Mouse (Mus musculus) midbrain, postnatal 0 days (tissue): Measurements from ENCODE around the gene Irf7. TPM values are rescaled to one million over a fixed set of nuclear protein-coding genes. Genes with fewer than 3 reads are reported as not detected.

ENCODE experiments used
- ATAC-seq: fragments of 200-750 bp; cut with Nextera tagmentation; 2 replicates; pipeline ENCODE4 v1.8.0; 2017; ENCODE audit warnings: moderate number of reproducible peaks, mild to moderate bottlenecking, moderate TSS enrichment, moderate library complexity; ENCODE audit not compliant: low FRiP score
- DNase-seq: peaks from one replicate; pipeline ENCODE4 v3.0.0-alpha.2; 2015; ENCODE audit warnings: low spot score
- H3K27ac ChIP-seq: fragments of 300-500 bp; sonication (generic); 2 replicates; pipeline ENCODE4 v1.5.1; 2014; ENCODE audit warnings: low read depth, mild to moderate bottlenecking, low read length, mixed read lengths
- H3K27me3 ChIP-seq: fragments of 300-500 bp; sonication (generic); 2 replicates; pipeline ENCODE4 v1.6.1; 2014; ENCODE audit warnings: low read length, control low read depth, mixed read lengths; ENCODE audit not compliant: insufficient read depth
- H3K36me3 ChIP-seq: fragments of 300-500 bp; sonication (generic); 2 replicates; pipeline ENCODE4 v1.6.1; 2014; ENCODE audit warnings: low read length, control low read depth, mixed read lengths; ENCODE audit not compliant: insufficient read depth
- H3K4me1 ChIP-seq: fragments of 300-500 bp; sonication (generic); 2 replicates; pipeline ENCODE4 v1.6.1; 2014; ENCODE audit warnings: mild to moderate bottlenecking, control low read depth, antibody characterized with exemption, low read length, mixed read lengths; ENCODE audit not compliant: insufficient read depth
- H3K4me2 ChIP-seq: fragments of 300-500 bp; sonication (generic); 2 replicates; pipeline ENCODE4 v1.6.1; 2014; ENCODE audit warnings: low read depth, mild to moderate bottlenecking, low read length, mixed read lengths; ENCODE audit not compliant: poor library complexity, severe bottlenecking
- H3K4me3 ChIP-seq: fragments of 300-500 bp; sonication (generic); 2 replicates; pipeline ENCODE4 v1.5.1; 2014; ENCODE audit warnings: low read depth, mild to moderate bottlenecking, low read length, moderate library complexity
- H3K9ac ChIP-seq: fragments of 300-500 bp; sonication (generic); replicated peaks from 2 replicates; pipeline ENCODE4 v1.6.1; 2014; ENCODE audit warnings: mild to moderate bottlenecking, low read length, moderate library complexity, mixed read lengths; ENCODE audit not compliant: poor library complexity, severe bottlenecking
- H3K9me3 ChIP-seq: fragments of 300-500 bp; sonication (generic); 2 replicates; pipeline ENCODE4 v1.6.1; 2016; ENCODE audit warnings: low read length, control low read depth
- CTCF ChIP-seq: IDR thresholded peaks from 2 replicates; pipeline ENCODE4 v1.5.1; 2016; ENCODE audit warnings: antibody characterized with exemption, mild to moderate bottlenecking
- WGBS: fragments of 180-500 bp; shearing (Covaris S2); extraction: QIAGEN DNeasy Blood & Tissue Kit; methylation state at CpG from one replicate; pipeline ENCODE4 v1.1.7; 2014; 5-methylcytosine and 5-hydroxymethylcytosine counted together
- polyA plus RNA-seq: library from polyadenylated mRNA; unstranded; fragments of >200 nt; fragmentation: Nextera tagmentation; extraction: Ambion mirVana; gene quantifications from 2 replicates; pipeline ENCODE4 v1.2.1, GENCODE M21; 2015
- total RNA-seq: library from RNA; depleted of rRNA; stranded (reverse); fragments of >200 nt; gene quantifications from 2 replicates; pipeline ENCODE4 v1.2.3, GENCODE M21; 2014

Irf7 gene
- total and polyA plus RNA-seq, 2 experiments from 2014 or later, result 2.9 to 4.5 TPM

- Histone ChIP-seq H3K4me1 (peaks cover 6% of the 10 kb centered on the region; the same call in 1 of the 2 replicates), H3K9ac (no peak overlapping the region), H3K27ac (no peak overlapping the region), H3K4me2 (peak overlapping the region; percentile 98), H3K4me3 (peak overlapping the region; percentile 50; the same call in 1 of the 2 replicates), H3K36me3 (peaks cover 8% of the 10 kb centered on the region; the same call in 1 of the 2 replicates), H3K27me3 (peaks cover 29% of the 10 kb centered on the region), H3K9me3 (no peaks in the 10 kb centered on the region)
- DNase-seq (no peak), ATAC-seq (no peak)
- no peak for TF ChIP-seq CTCF
- 23% methylated on average over 15 of the region's 15 CpGs for WGBS
Measured at GRCm38 (mm10) chr7:141292583-141293388, 26.5 kb upstream of the Irf7 start.

GRCm38 (mm10) chr7:141291921-141292582, 25.8 kb upstream of the Irf7 start, which contains the start of gene Drd4:
TSS of gene Drd4 (plus strand) at chr7:141292006.
- no peaks in the 10 kb centered on the region for H3K9me3 ChIP-seq
- peak; percentile 34 for DNase-seq
- peak within 1 kb of the TSS; percentile 98 for H3K4me2 ChIP-seq
- no peak for TF ChIP-seq CTCF
- H3K27me3 ChIP-seq, result peaks cover 29% of the 10 kb centered on the region
- peaks cover 4% of the 10 kb centered on the region; the same call in 1 of the 2 replicates for H3K36me3 ChIP-seq
- 3% methylated on average over 33 of the region's 46 CpGs for WGBS
- peaks cover 6% of the 10 kb centered on the region; the same call in 1 of the 2 replicates for H3K4me1 ChIP-seq
- H3K27ac ChIP-seq, result no peak within 1 kb of the TSS
- peak within 1 kb of the TSS; percentile 50 for H3K4me3 ChIP-seq
- peak; percentile 44; the same call in 1 of the 2 replicates for ATAC-seq
- peak within 1 kb of the TSS; percentile 61 for H3K9ac ChIP-seq

GRCm38 (mm10) chr7:141288042-141288441, 21.8 kb upstream of the Irf7 start:
- 0 out of 2 replicates have a peak, but pooled peaks cover 3% of the 10 kb centered on the region for H3K4me1 ChIP-seq
- H3K27ac ChIP-seq, result no peak overlapping the region
- ATAC-seq, result no peak
- WGBS, result 79% methylated on average over 3 of the region's 3 CpGs
- no peaks in the 10 kb centered on the region for H3K36me3 ChIP-seq
- no peak overlapping the region for H3K4me3 ChIP-seq
- no peak for DNase-seq
- H3K9ac ChIP-seq, result no peak overlapping the region
- no peak overlapping the region for H3K4me2 ChIP-seq
- H3K27me3 ChIP-seq, result peaks cover 5% of the 10 kb centered on the region
- H3K9me3 ChIP-seq, result no peaks in the 10 kb centered on the region
- TF ChIP-seq CTCF, result no peak

- Histone ChIP-seq H3K4me2 (no peak overlapping the region), H3K27ac (no peak overlapping the region), H3K4me1 (no peaks in the 10 kb centered on the region), H3K36me3 (no peaks in the 10 kb centered on the region), H3K27me3 (0 out of 2 replicates have a peak, but pooled peaks cover 2% of the 10 kb centered on the region), H3K9ac (no peak overlapping the region), H3K4me3 (no peak overlapping the region), H3K9me3 (no peaks in the 10 kb centered on the region)
- no peak for TF ChIP-seq CTCF
- 89% methylated on average over 4 of the region's 4 CpGs for WGBS
- DNase-seq, result no peak
- ATAC-seq, result no peak
Measured at GRCm38 (mm10) chr7:141282756-141283155, 16.5 kb upstream of the Irf7 start.

GRCm38 (mm10) chr7:141281442-141281841, 15.2 kb upstream of the Irf7 start:
- no peak for TF ChIP-seq CTCF
- Histone ChIP-seq H3K4me3 (no peak overlapping the region), H3K27ac (no peak overlapping the region), H3K4me1 (no peaks in the 10 kb centered on the region), H3K27me3 (0 out of 2 replicates have a peak, but pooled peaks cover 2% of the 10 kb centered on the region), H3K4me2 (no peak overlapping the region), H3K36me3 (no peaks in the 10 kb centered on the region), H3K9me3 (no peaks in the 10 kb centered on the region), H3K9ac (no peak overlapping the region)
- DNase-seq (no peak), ATAC-seq (no peak)
- 48% methylated on average over 6 of the region's 6 CpGs for WGBS
